Mouse (Mus musculus): ENCODE measurements around the gene Vma21-ps. TPM values are rescaled to one million over a fixed set of nuclear protein-coding genes. Genes with fewer than 3 reads are reported as not detected.
"Not testable (repeated sequence)": the region's sequence is repeated elsewhere in the genome, so short reads cannot be mapped to it uniquely, and the experiment has no call there.

Gene Vma21-ps
- polyA plus RNA-seq (2012; fragmentation: generic; extraction: Trizol) = 4.3 TPM

- H3ac ChIP-seq (ENCODE audit: control insufficient read depth, insufficient read length); H3K36me3 ChIP-seq (ENCODE audit: control insufficient read depth, insufficient read depth); H3K79me2 ChIP-seq (ENCODE audit: control insufficient read depth, insufficient read depth); H3K27me3 ChIP-seq (ENCODE audit: control insufficient read depth, insufficient read depth, insufficient read length); H3K4me3 ChIP-seq; H3K4me2 ChIP-seq (ENCODE audit: low read depth): not testable (repeated sequence)
Observed at GRCm38 (mm10) chr4:52497144-52497543, at the start of gene Vma21-ps. Gene Vma21-ps, minus strand, starts transcription at chr4:52497244.

GRCm38 (mm10) chr4:52543001-52543400 is 46.0 kb upstream of the Vma21-ps start:
- no peak overlapping the region for H3ac ChIP-seq (ENCODE audit: control insufficient read depth, insufficient read length)
- H3K4me2 ChIP-seq (ENCODE audit: low read depth) = no peak overlapping the region
- H3K79me2 ChIP-seq (ENCODE audit: control insufficient read depth, insufficient read depth) = no peaks in the 10 kb centered on the region
- no peak overlapping the region for H3K4me3 ChIP-seq
- TF ChIP-seq E2F4 (IDR thresholded peaks at IDR 0.05; ENCODE audit: insufficient read depth) (no peak), POLR2A (IDR thresholded peaks at IDR 0.05; ENCODE audit: insufficient read length, low read depth) (no peak), TCF3 (IDR thresholded peaks at IDR 0.05; ENCODE audit: insufficient read length, low read depth) (no peak), MAX (IDR thresholded peaks at IDR 0.05; ENCODE audit: low read depth) (no peak), MYOD1 (IDR thresholded peaks at IDR 0.05; ENCODE audit: control insufficient read depth in 1 of 3, insufficient read length in 2 of 3, low read depth in 2 of 3) (no peak), REST (IDR thresholded peaks at IDR 0.05; ENCODE audit: insufficient read depth, insufficient read length) (no peak), MYOG (IDR thresholded peaks at IDR 0.05; ENCODE audit: control insufficient read depth in 1 of 3, insufficient read depth in 1 of 3, insufficient read length in 2 of 3, low read depth in 2 of 3) (no peak), CEBPB (IDR thresholded peaks at IDR 0.05; ENCODE audit: insufficient read depth, poor library complexity, severe bottlenecking) (no peak), USF1 (IDR thresholded peaks at IDR 0.05; ENCODE audit: low read depth) (no peak), POLR2AphosphoS2 (IDR thresholded peaks at IDR 0.05; ENCODE audit: insufficient read length, low read depth) (no peak), TCF12 (IDR thresholded peaks at IDR 0.05; ENCODE audit: insufficient read depth, poor library complexity, severe bottlenecking) (no peak), SRF (IDR thresholded peaks at IDR 0.05; ENCODE audit: control insufficient read depth, insufficient read length, low read depth) (no peak)
- H3K36me3 ChIP-seq (ENCODE audit: control insufficient read depth, insufficient read depth) = no peaks in the 10 kb centered on the region
- H3K27me3 ChIP-seq (ENCODE audit: control insufficient read depth, insufficient read depth, insufficient read length) = no peaks in the 10 kb centered on the region

GRCm38 (mm10) chr4:52530636-52531035 is 33.6 kb upstream of the Vma21-ps start:
- Histone ChIP-seq H3K4me3 (no peak overlapping the region), H3K4me2 (ENCODE audit: low read depth) (no peak overlapping the region), H3K27me3 (ENCODE audit: control insufficient read depth, insufficient read depth, insufficient read length) (no peaks in the 10 kb centered on the region), H3K79me2 (ENCODE audit: control insufficient read depth, insufficient read depth) (no peaks in the 10 kb centered on the region), H3K36me3 (ENCODE audit: control insufficient read depth, insufficient read depth) (no peaks in the 10 kb centered on the region), H3ac (ENCODE audit: control insufficient read depth, insufficient read length) (no peak overlapping the region)
- TF ChIP-seq USF1 (IDR thresholded peaks at IDR 0.05; ENCODE audit: low read depth) (no peak), SRF (IDR thresholded peaks at IDR 0.05; ENCODE audit: control insufficient read depth, insufficient read length, low read depth) (no peak), TCF12 (IDR thresholded peaks at IDR 0.05; ENCODE audit: insufficient read depth, poor library complexity, severe bottlenecking) (no peak), REST (IDR thresholded peaks at IDR 0.05; ENCODE audit: insufficient read depth, insufficient read length) (no peak), MAX (IDR thresholded peaks at IDR 0.05; ENCODE audit: low read depth) (no peak), CEBPB (IDR thresholded peaks at IDR 0.05; ENCODE audit: insufficient read depth, poor library complexity, severe bottlenecking) (no peak), POLR2AphosphoS2 (IDR thresholded peaks at IDR 0.05; ENCODE audit: insufficient read length, low read depth) (no peak), TCF3 (IDR thresholded peaks at IDR 0.05; ENCODE audit: insufficient read length, low read depth) (no peak)

- H3ac ChIP-seq (ENCODE audit: control insufficient read depth, insufficient read length) = no peak overlapping the region
- no peak for TF ChIP-seq USF1 (IDR thresholded peaks at IDR 0.05; ENCODE audit: low read depth)
- TF ChIP-seq E2F4 (IDR thresholded peaks at IDR 0.05; ENCODE audit: insufficient read depth) = no peak
- no peak for TF ChIP-seq CEBPB (IDR thresholded peaks at IDR 0.05; ENCODE audit: insufficient read depth, poor library complexity, severe bottlenecking)
- TF ChIP-seq POLR2AphosphoS2 (IDR thresholded peaks at IDR 0.05; ENCODE audit: insufficient read length, low read depth) = no peak
- TF ChIP-seq REST (IDR thresholded peaks at IDR 0.05; ENCODE audit: insufficient read depth, insufficient read length) = no peak
- TF ChIP-seq POLR2A (IDR thresholded peaks at IDR 0.05; ENCODE audit: insufficient read length, low read depth) = no peak
- no peak for TF ChIP-seq MAX (IDR thresholded peaks at IDR 0.05; ENCODE audit: low read depth)
- no peak for TF ChIP-seq SRF (IDR thresholded peaks at IDR 0.05; ENCODE audit: control insufficient read depth, insufficient read length, low read depth)
- TF ChIP-seq TCF12 (IDR thresholded peaks at IDR 0.05; ENCODE audit: insufficient read depth, poor library complexity, severe bottlenecking) = no peak
- TF ChIP-seq MYOD1 (IDR thresholded peaks at IDR 0.05; ENCODE audit: control insufficient read depth in 1 of 3, insufficient read length in 2 of 3, low read depth in 2 of 3) = no peak
- no peak for TF ChIP-seq MYOG (IDR thresholded peaks at IDR 0.05; ENCODE audit: control insufficient read depth in 1 of 3, insufficient read depth in 1 of 3, insufficient read length in 2 of 3, low read depth in 2 of 3)
- no peak for TF ChIP-seq TCF3 (IDR thresholded peaks at IDR 0.05; ENCODE audit: insufficient read length, low read depth)
- no peaks in the 10 kb centered on the region for H3K79me2 ChIP-seq (ENCODE audit: control insufficient read depth, insufficient read depth)
- H3K27me3 ChIP-seq (ENCODE audit: control insufficient read depth, insufficient read depth, insufficient read length) = no peaks in the 10 kb centered on the region
- no peak overlapping the region for H3K4me2 ChIP-seq (ENCODE audit: low read depth)
- H3K4me3 ChIP-seq = no peak overlapping the region
- H3K36me3 ChIP-seq (ENCODE audit: control insufficient read depth, insufficient read depth) = no peaks in the 10 kb centered on the region
Observed at GRCm38 (mm10) chr4:52526464-52526863, 29.4 kb upstream of the Vma21-ps start.

- TF ChIP-seq POLR2AphosphoS2 (IDR thresholded peaks at IDR 0.05; ENCODE audit: insufficient read length, low read depth) (no peak), MYOG (IDR thresholded peaks at IDR 0.05; ENCODE audit: control insufficient read depth in 1 of 3, insufficient read depth in 1 of 3, insufficient read length in 2 of 3, low read depth in 2 of 3) (no peak), E2F4 (IDR thresholded peaks at IDR 0.05; ENCODE audit: insufficient read depth) (no peak), USF1 (IDR thresholded peaks at IDR 0.05; ENCODE audit: low read depth) (no peak), CEBPB (IDR thresholded peaks at IDR 0.05; ENCODE audit: insufficient read depth, poor library complexity, severe bottlenecking) (no peak), MYOD1 (IDR thresholded peaks at IDR 0.05; ENCODE audit: control insufficient read depth in 1 of 3, insufficient read length in 2 of 3, low read depth in 2 of 3) (no peak), SRF (IDR thresholded peaks at IDR 0.05; ENCODE audit: control insufficient read depth, insufficient read length, low read depth) (no peak), REST (IDR thresholded peaks at IDR 0.05; ENCODE audit: insufficient read depth, insufficient read length) (no peak), TCF12 (IDR thresholded peaks at IDR 0.05; ENCODE audit: insufficient read depth, poor library complexity, severe bottlenecking) (no peak), MAX (IDR thresholded peaks at IDR 0.05; ENCODE audit: low read depth) (no peak)
- Histone ChIP-seq H3K79me2 (ENCODE audit: control insufficient read depth, insufficient read depth) (no peaks in the 10 kb centered on the region), H3K27me3 (ENCODE audit: control insufficient read depth, insufficient read depth, insufficient read length) (no peaks in the 10 kb centered on the region), H3K36me3 (ENCODE audit: control insufficient read depth, insufficient read depth) (no peaks in the 10 kb centered on the region), H3K4me3 (no peak overlapping the region), H3ac (ENCODE audit: control insufficient read depth, insufficient read length) (no peak overlapping the region), H3K4me2 (ENCODE audit: low read depth) (no peak overlapping the region)
Observed at GRCm38 (mm10) chr4:52519301-52519700, 22.3 kb upstream of the Vma21-ps start.

All from myocyte (in vitro differentiated cells).